Mouse (Mus musculus) hindbrain, embryonic 12.5 days (tissue): Measurements from ENCODE around the gene Smarca4. TPM values are rescaled to one million over a fixed set of nuclear protein-coding genes. Genes with fewer than 3 reads are reported as not detected.
"Not testable (repeated sequence)": the region's sequence is repeated elsewhere in the genome, so short reads cannot be mapped to it uniquely, and the experiment has no call there.

Source experiments
- ATAC-seq: fragments of 200-750 bp; cut with Nextera tagmentation; 2 replicates; pipeline ENCODE4 v1.8.0; 2017; ENCODE audit warnings: moderate TSS enrichment; ENCODE audit not compliant: low FRiP score
- H3K27ac ChIP-seq: fragments of 300-500 bp; sonication (generic); 2 replicates; pipeline ENCODE4 v1.5.1; 2016; ENCODE audit warnings: mild to moderate bottlenecking
- H3K27me3 ChIP-seq: fragments of 300-500 bp; sonication (generic); 2 replicates; pipeline ENCODE4 v1.6.1; 2016; ENCODE audit warnings: mild to moderate bottlenecking
- H3K36me3 ChIP-seq: fragments of 300-500 bp; sonication (generic); 2 replicates; pipeline ENCODE4 v1.6.1; 2016; ENCODE audit warnings: mild to moderate bottlenecking
- H3K4me1 ChIP-seq: fragments of 300-500 bp; sonication (generic); 2 replicates; pipeline ENCODE4 v1.6.1; 2016
- H3K4me2 ChIP-seq: fragments of 300-500 bp; sonication (generic); replicated peaks from 2 replicates; pipeline ENCODE4 v1.6.1; 2016; ENCODE audit warnings: mild to moderate bottlenecking
- H3K4me3 ChIP-seq: fragments of 300-500 bp; sonication (generic); 2 replicates; pipeline ENCODE4 v1.5.1; 2016; ENCODE audit warnings: mild to moderate bottlenecking
- H3K9ac ChIP-seq: fragments of 300-500 bp; sonication (generic); 2 replicates; pipeline ENCODE4 v1.6.1; 2016; ENCODE audit warnings: mild to moderate bottlenecking, moderate library complexity
- H3K9me3 ChIP-seq: fragments of 300-500 bp; sonication (generic); replicated peaks from 2 replicates; pipeline ENCODE4 v1.6.1; 2016; ENCODE audit warnings: mild to moderate bottlenecking
- WGBS: fragments of 180-500 bp; shearing (Covaris S2); methylation state at CpG from one replicate; pipeline ENCODE4 v1.1.7; 2016; 5-methylcytosine and 5-hydroxymethylcytosine counted together
- polyA plus RNA-seq: library from polyadenylated mRNA; unstranded; fragments of >200 nt; fragmentation: Nextera tagmentation; extraction: Ambion mirVana; gene quantifications from 2 replicates; pipeline ENCODE4 v1.2.1, GENCODE M21; 2016

Smarca4 gene
- polyA plus RNA-seq, 1 experiment from 2014 or later = 173 TPM

- Histone ChIP-seq H3K4me2 (peak overlapping the region; percentile 98), H3K27me3 (no peaks in the 10 kb centered on the region), H3K27ac (no peak overlapping the region), H3K36me3 (peaks cover 57% of the 10 kb centered on the region), H3K9ac (no peak overlapping the region), H3K4me3 (no peak overlapping the region), H3K9me3 (no peaks in the 10 kb centered on the region), H3K4me1 (peaks cover 29% of the 10 kb centered on the region)
- WGBS = 89% methylated on average over 6 of the region's 6 CpGs
- ATAC-seq = no peak
These were observed 24.7 kb upstream of the Smarca4 start for GRCm38 (mm10) chr9:21591127-21591830.

DNA sequence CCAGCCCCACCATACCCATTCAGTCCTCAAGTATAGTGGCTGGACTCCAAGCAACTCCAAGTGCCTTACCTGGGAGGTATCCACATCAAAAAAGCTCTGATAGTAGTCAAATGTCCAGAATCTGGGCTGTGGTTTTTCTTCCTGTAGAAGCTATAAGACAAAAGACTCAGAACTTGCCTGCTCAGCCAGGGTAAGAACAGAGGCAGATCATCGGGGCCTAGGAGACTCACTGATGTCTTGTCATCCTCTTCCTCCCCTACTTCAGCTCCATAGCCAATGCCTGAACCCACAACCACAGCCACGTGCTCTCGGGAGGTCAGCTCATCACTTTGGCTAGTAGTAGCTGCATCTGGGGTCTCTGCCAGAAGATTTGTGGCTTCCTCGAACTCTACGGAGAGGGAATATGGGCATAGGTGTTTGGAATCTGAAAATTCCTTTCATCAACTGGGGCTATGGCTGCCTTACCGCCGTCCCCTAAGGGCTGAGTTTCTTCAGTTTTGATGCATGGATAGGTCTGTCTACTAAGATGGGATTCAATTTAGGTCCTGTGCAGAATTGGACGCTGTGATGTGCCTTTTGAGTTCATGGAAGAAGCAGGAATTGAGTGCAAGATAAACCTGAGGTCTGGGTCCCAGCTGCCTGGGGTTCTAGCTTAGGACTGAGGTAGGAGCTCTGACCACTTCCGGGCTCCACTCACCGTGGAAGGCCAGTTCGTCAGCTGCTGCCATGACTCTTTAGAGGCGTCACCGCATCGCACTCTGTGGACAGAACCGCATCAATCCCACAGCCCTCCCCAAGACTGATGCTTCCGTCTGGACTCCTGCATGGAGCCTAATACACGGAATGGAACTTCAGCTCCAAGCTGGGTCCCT lies 23.9 kb upstream of the Smarca4 start:
- Histone ChIP-seq H3K9ac (peak overlapping the region; percentile 94), H3K4me3 (peak overlapping the region; percentile 98), H3K27me3 (no peaks in the 10 kb centered on the region), H3K4me1 (peaks cover 29% of the 10 kb centered on the region), H3K4me2 (peak overlapping the region; percentile 98), H3K36me3 (peaks cover 49% of the 10 kb centered on the region), H3K27ac (peak overlapping the region; percentile 86), H3K9me3 (no peaks in the 10 kb centered on the region)
- peak; percentile 84 for ATAC-seq
- WGBS = 21% methylated on average over 17 of the region's 17 CpGs

DNA sequence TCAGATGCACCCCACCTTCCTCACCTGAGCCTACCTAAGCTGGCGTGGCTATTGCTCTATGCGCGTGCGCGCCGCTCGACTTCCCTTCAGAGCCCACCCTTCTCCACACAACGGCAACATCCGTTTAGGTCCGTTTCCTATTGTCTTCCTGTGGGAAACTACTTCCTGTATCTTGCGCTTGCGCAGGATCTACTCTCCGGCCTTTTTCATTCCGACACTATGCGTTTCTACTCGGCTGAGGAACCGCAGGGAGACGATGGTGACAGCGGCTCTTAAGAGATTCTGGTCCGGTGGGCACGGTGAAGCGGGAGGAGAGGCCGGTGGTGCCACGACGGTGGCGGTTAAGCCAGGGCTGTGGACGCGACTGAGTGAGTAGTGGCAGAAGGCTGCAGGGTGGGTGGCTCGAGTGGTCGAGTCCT lies 23.3 kb upstream of the Smarca4 start, which contains the start of the genes Timm29 and Yipf2:
TSS of gene Timm29 (plus strand) at position 20 of the 419 bp plus-strand sequence.
TSS of gene Yipf2 (minus strand) at position 126 of the 419 bp plus-strand sequence.
- Histone ChIP-seq H3K27ac (peak within 1 kb of the TSS; percentile 86), H3K4me1 (peaks cover 29% of the 10 kb centered on the region), H3K36me3 (peaks cover 42% of the 10 kb centered on the region), H3K27me3 (no peaks in the 10 kb centered on the region), H3K4me3 (peak within 1 kb of the TSS; percentile 98), H3K9ac (peak within 1 kb of the TSS; percentile 94), H3K4me2 (peak within 1 kb of the TSS; percentile 98), H3K9me3 (no peaks in the 10 kb centered on the region)
- peak; percentile 95 for ATAC-seq
- under 1% methylated on average over 30 of the region's 30 CpGs for WGBS

GRCm38 (mm10) chr9:21593122-21593721 lies 22.7 kb upstream of the Smarca4 start:
- peak overlapping the region; percentile 94 for H3K9ac ChIP-seq
- peak overlapping the region; percentile 86 for H3K27ac ChIP-seq
- H3K9me3 ChIP-seq = no peaks in the 10 kb centered on the region
- H3K4me3 ChIP-seq = peak overlapping the region; percentile 98
- H3K4me1 ChIP-seq = peaks cover 29% of the 10 kb centered on the region
- peak overlapping the region; percentile 98 for H3K4me2 ChIP-seq
- 4% methylated on average over 55 of the region's 69 CpGs for WGBS
- H3K27me3 ChIP-seq = no peaks in the 10 kb centered on the region
- H3K36me3 ChIP-seq = peaks cover 37% of the 10 kb centered on the region
- ATAC-seq = peak; percentile 72

GRCm38 (mm10) chr9:21594350-21594749 lies 21.6 kb upstream of the Smarca4 start:
- not testable (repeated sequence) for ATAC-seq, H3K27me3 ChIP-seq, H3K9me3 ChIP-seq, H3K4me3 ChIP-seq, H3K27ac ChIP-seq
- Histone ChIP-seq H3K4me2 (peak overlapping the region; percentile 98), H3K36me3 (peaks cover 26% of the 10 kb centered on the region), H3K4me1 (peaks cover 29% of the 10 kb centered on the region), H3K9ac (peak overlapping the region; percentile 94; the same call in 1 of the 2 replicates)
- WGBS = 90% methylated on average over 8 of the region's 8 CpGs

- Histone ChIP-seq H3K27ac (no peak overlapping the region), H3K4me1 (peaks cover 29% of the 10 kb centered on the region), H3K4me2 (0 out of 2 replicates have a peak overlapping the region, but pooled peaks have one; percentile 15), H3K4me3 (no peak overlapping the region), H3K36me3 (peaks cover 21% of the 10 kb centered on the region), H3K9ac (0 out of 2 replicates have a peak overlapping the region, but pooled peaks have one; percentile 4), H3K9me3 (no peaks in the 10 kb centered on the region), H3K27me3 (no peaks in the 10 kb centered on the region)
- 84% methylated on average over 2 of the region's 2 CpGs for WGBS
- ATAC-seq = no peak
These were observed 21.1 kb upstream of the Smarca4 start for GRCm38 (mm10) chr9:21594838-21595237.

GRCm38 (mm10) chr9:21598198-21598597 lies 17.8 kb upstream of the Smarca4 start:
- no peaks in the 10 kb centered on the region for H3K27me3 ChIP-seq
- peaks cover 14% of the 10 kb centered on the region; the same call in 1 of the 2 replicates for H3K36me3 ChIP-seq
- 39% methylated on average over 2 of the region's 2 CpGs for WGBS
- no peak overlapping the region for H3K4me3 ChIP-seq
- H3K4me2 ChIP-seq = no peak overlapping the region
- peaks cover 21% of the 10 kb centered on the region for H3K4me1 ChIP-seq
- no peaks in the 10 kb centered on the region for H3K9me3 ChIP-seq
- ATAC-seq = no peak
- no peak overlapping the region for H3K9ac ChIP-seq
- H3K27ac ChIP-seq = no peak overlapping the region

DNA sequence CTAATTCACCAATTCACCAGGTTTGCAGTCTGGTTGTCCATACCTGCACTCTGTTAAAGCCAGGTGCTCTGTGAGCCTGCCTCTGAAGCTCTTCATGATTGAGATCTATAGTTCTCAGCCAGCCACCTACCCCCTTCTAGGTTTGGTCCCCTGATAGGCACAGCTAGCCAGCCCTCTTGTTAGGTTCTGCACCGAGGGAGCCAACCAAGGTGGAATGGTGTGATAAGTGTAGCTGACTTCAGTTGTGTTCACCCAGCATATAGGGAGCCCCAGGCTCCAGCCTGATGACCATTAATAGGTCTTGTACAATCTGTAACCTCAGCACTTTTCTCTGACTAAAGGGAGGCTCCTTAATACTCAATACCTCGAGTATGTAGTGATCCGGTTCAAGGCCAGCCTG lies 15.8 kb upstream of the Smarca4 start:
- peaks cover 9% of the 10 kb centered on the region; the same call in 1 of the 2 replicates for H3K36me3 ChIP-seq
- no peak overlapping the region for H3K4me3 ChIP-seq
- WGBS = 79% methylated on average over 3 of the region's 3 CpGs
- H3K9me3 ChIP-seq = no peaks in the 10 kb centered on the region
- H3K4me1 ChIP-seq = peaks cover under 1% of the 10 kb centered on the region; the same call in 1 of the 2 replicates
- no peak overlapping the region for H3K9ac ChIP-seq
- no peak overlapping the region for H3K4me2 ChIP-seq
- ATAC-seq = no peak
- no peaks in the 10 kb centered on the region for H3K27me3 ChIP-seq
- no peak overlapping the region for H3K27ac ChIP-seq

DNA sequence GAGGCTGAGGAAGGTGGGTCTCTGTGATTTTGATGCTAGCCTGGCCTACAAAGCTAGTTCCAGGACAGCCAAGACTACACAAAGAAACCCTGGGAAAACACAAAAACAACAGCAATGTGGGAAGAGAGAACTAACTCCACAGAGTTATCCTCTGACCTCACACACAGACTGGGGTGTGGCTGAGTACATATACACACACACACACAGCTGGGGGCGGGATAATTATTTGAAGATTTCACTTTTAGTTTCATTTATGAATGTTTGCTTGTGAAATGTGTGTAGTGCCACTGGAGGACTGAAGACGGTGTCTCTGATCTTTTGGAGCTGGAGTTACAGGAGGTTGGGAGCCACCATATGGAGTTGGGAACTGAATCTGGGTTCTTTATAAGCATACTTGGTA lies 14.9 kb upstream of the Smarca4 start:
- H3K36me3 ChIP-seq = peaks cover 2% of the 10 kb centered on the region; the same call in 1 of the 2 replicates
- no peak for ATAC-seq

GRCm38 (mm10) chr9:21601722-21602399 lies 14.1 kb upstream of the Smarca4 start:
- Histone ChIP-seq H3K27ac (no peak overlapping the region), H3K27me3 (no peaks in the 10 kb centered on the region), H3K4me1 (no peaks in the 10 kb centered on the region), H3K9me3 (no peaks in the 10 kb centered on the region), H3K36me3 (no peaks in the 10 kb centered on the region), H3K4me2 (no peak overlapping the region), H3K9ac (no peak overlapping the region), H3K4me3 (no peak overlapping the region)
- 48% methylated on average over 10 of the region's 10 CpGs for WGBS
- ATAC-seq = 0 out of 2 replicates have a peak, but pooled peaks have one; percentile 54

More for the DNA sequence above, 14.9 kb upstream of the Smarca4 start:
- Histone ChIP-seq H3K27ac (no peak overlapping the region), H3K4me2 (no peak overlapping the region), H3K9me3 (no peaks in the 10 kb centered on the region), H3K27me3 (no peaks in the 10 kb centered on the region), H3K9ac (no peak overlapping the region), H3K4me1 (no peaks in the 10 kb centered on the region), H3K4me3 (no peak overlapping the region)
- 87% methylated on average over 2 of the region's 2 CpGs for WGBS

DNA sequence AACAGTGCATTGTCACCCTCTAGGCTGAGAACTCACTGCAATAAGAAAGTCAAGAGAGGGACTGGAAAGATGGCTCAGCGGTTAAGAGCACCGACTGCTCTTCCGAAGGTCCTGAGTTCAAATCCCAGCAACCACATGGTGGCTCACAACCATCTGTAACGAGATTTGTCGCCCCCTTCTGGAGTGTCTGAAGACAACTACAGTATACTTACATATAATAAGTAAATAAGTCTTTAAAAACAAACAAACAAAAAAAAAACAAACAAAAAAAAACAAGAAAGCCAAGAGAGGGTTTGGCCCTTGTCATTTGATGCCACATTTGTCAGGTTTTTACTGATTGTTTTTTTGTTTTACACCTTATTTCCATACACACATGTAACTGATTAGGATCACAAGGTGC lies 11.8 kb upstream of the Smarca4 start:
- no peak overlapping the region for H3K4me3 ChIP-seq
- H3K27ac ChIP-seq = no peak overlapping the region
- WGBS = 71% methylated on average over 5 of the region's 5 CpGs
- H3K9me3 ChIP-seq = no peaks in the 10 kb centered on the region
- H3K36me3 ChIP-seq = no peaks in the 10 kb centered on the region
- no peak for ATAC-seq
- no peaks in the 10 kb centered on the region for H3K27me3 ChIP-seq
- H3K4me2 ChIP-seq = no peak overlapping the region
- no peaks in the 10 kb centered on the region for H3K4me1 ChIP-seq
- H3K9ac ChIP-seq = no peak overlapping the region
